Mouse (Mus musculus) lung, adult 18-20 months (tissue): ENCODE data around the gene Foxa2.

Source experiments
- DNase-seq, 2 experiments: peaks; one replicate each; pipeline ENCODE4 v3.0.0; 2022; ENCODE audit warnings: mixed read lengths in 2 of 2

Foxa2 gene

GRCm38 (mm10) chr2:147998206-147998966, 48.4 kb downstream of the Foxa2 start:
- no peak for DNase-seq

DNA sequence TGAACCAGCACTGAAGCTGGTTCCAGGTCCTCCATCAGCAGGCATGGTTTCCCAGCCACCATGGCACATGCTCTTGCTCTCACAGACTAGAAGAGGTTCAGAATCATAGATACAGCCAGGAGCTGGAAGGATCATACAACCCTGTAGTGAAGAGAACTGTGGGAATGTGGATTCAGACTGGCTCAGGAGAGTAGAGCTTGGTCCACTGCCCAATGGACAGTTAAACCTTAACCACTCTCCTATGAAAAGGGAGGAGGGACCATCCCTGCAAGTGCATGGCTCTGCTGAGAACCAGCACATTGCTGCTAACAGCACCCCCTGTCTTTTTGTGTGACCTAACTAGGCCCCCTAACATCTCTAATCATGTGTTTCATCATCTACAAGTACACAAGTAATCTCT, 50.0 kb downstream of the Foxa2 start:
- no peak for DNase-seq

DNA sequence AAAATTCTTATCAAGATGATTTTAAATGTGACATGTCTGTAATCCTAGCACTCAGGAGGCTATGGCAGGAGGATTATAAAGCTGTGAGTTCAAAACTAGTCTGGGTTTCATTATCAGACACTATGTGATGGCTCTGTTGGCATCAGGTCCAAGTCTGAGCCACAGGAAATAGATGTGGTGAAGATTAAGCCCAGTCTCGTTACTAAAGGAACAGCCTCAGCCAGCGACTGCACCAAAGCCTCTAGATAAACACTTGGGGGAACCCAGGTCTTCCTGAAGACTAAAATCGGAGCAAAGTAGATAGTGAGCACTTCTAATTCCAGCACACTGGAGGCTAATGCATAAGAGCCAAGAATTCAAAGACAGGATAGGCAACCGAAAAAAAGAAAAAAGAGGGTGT, 52.9 kb downstream of the Foxa2 start:
- DNase-seq, result no peak

DNA sequence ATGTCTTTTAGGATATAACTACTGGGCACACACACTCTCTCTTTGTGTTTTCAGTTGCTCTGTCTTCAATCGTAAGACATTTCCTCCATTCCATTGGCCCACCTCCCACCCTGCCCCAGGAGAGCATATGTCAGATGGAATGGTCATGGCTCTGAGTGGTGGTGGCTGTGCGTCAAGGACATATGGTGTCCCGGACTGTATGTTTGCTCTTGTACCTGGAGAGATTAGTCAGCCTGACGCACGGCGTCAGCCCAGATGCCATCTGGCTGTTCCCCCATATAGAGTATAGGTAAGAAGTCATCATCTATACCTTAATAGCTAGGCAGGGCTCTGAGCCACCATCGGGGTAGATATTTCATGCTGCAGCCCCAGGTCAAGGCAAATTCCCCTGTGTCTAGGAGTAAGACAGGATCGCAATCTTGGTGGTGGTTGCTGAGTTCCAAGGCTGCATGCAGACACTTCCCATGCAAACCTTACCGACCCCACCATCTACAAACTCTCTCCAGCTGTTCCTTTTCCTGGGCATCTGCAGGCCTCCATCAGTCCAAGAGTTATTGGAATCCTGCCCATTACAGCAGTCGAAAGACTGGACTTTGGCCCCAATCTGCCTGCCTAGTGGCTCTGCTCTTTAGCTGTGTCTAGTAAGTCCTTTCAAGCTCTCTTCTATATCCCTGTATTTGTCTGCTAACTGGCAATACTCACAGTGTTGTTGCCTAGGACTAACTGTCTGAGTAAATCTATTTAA, 53.7 kb downstream of the Foxa2 start:
- DNase-seq, result no peak
